Mouse (Mus musculus): ENCODE data around the gene Cabp2.

DNA sequence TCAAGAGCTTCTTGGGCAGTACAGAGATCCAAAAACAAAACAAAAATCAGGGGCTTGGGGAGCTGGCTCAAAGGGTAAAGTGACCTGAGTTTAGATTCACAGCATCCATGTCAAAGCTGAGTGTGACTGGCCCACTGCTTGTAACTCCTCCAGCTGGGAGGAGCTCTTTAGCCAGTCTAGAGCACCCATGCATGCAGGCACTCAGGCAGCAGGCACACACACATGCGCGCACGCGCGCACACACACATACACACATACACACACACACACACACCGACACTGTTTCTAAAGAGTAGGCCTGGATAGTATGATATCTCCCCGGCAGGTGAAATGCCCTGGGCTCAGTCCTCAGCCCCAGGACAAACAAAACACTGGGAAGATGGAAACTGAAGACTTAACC lies 35.6 kb downstream of the Cabp2 start:
- no peak for TF ChIP-seq CTCF (IDR thresholded peaks at IDR 0.05; ENCODE audit: low read depth)
- TF ChIP-seq EP300 (IDR thresholded peaks at IDR 0.05; ENCODE audit: low read depth) = no peak
